Mouse (Mus musculus) c-Kit-positive CD71-positive TER-119-negative erythroid progenitor cells, embryonic 14.5 days (primary cell): ENCODE results near the gene Vps13d.

Experiments used
- DNase-seq: peaks from one replicate; pipeline ENCODE4 v3.0.0-alpha.2; 2013; ENCODE audit warnings: low read depth

Gene Vps13d

GRCm38 (mm10) chr4:145002733-145003132 lies 192.1 kb downstream of the Vps13d start:
- DNase-seq = no peak

- DNase-seq = peak; percentile 31
Measured at GRCm38 (mm10) chr4:144999903-145000382, 194.9 kb downstream of the Vps13d start.

- no peak for DNase-seq
Measured at GRCm38 (mm10) chr4:144999572-144999880, 195.3 kb downstream of the Vps13d start.

- peak; percentile 40 for DNase-seq
Measured at GRCm38 (mm10) chr4:144998808-144999571, 195.8 kb downstream of the Vps13d start.

- no peak for DNase-seq
Measured at GRCm38 (mm10) chr4:144997887-144998658, 196.7 kb downstream of the Vps13d start.

GRCm38 (mm10) chr4:144996996-144997820 lies 197.6 kb downstream of the Vps13d start:
- DNase-seq = no peak

GRCm38 (mm10) chr4:144995826-144996225 lies 199.0 kb downstream of the Vps13d start:
- no peak for DNase-seq

- DNase-seq = no peak
Measured at GRCm38 (mm10) chr4:144993047-144993917, 201.5 kb downstream of the Vps13d start.

GRCm38 (mm10) chr4:144992413-144992812 lies 202.4 kb downstream of the Vps13d start:
- DNase-seq = no peak

GRCm38 (mm10) chr4:144988443-144989206 lies 206.2 kb downstream of the Vps13d start:
- no peak for DNase-seq

GRCm38 (mm10) chr4:144986016-144986805 lies 208.6 kb downstream of the Vps13d start:
- no peak for DNase-seq

GRCm38 (mm10) chr4:144983821-144984371 lies 210.9 kb downstream of the Vps13d start:
- DNase-seq = peak; percentile 19

GRCm38 (mm10) chr4:144983228-144983744 lies 211.5 kb downstream of the Vps13d start:
- no peak for DNase-seq

GRCm38 (mm10) chr4:144980811-144981551 lies 213.8 kb downstream of the Vps13d start:
- DNase-seq = peak; percentile 68

- no peak for DNase-seq
Measured at GRCm38 (mm10) chr4:144980110-144980509, 214.7 kb downstream of the Vps13d start.

- DNase-seq = no peak
Measured at GRCm38 (mm10) chr4:144978039-144978438, 216.8 kb downstream of the Vps13d start.

- DNase-seq = no peak
Measured at GRCm38 (mm10) chr4:144977057-144977456, 217.7 kb downstream of the Vps13d start.

GRCm38 (mm10) chr4:144975505-144975904 lies 219.3 kb downstream of the Vps13d start:
- DNase-seq = no peak
